Mouse (Mus musculus) small intestine, adult 2 months (tissue): ENCODE measurements around the gene Krtap29-1.

Source experiments
- CTCF ChIP-seq: fragments of 200-500 bp; IDR thresholded peaks from 2 replicates; pipeline ENCODE4 v1.5.1; 2012; ENCODE audit warnings: low read depth, mild to moderate bottlenecking, control low read depth, inconsistent platforms, low read length, moderate library complexity, mixed read lengths; ENCODE audit not compliant: insufficient replicate concordance, insufficient read length; ENCODE audit errors: extremely low read depth
- POLR2A ChIP-seq: fragments of 200-500 bp; IDR thresholded peaks from 2 replicates; pipeline ENCODE4 v1.6.1; 2012; ENCODE audit warnings: low read depth, mild to moderate bottlenecking, control low read depth, inconsistent platforms, low read length, moderate library complexity

DNA sequence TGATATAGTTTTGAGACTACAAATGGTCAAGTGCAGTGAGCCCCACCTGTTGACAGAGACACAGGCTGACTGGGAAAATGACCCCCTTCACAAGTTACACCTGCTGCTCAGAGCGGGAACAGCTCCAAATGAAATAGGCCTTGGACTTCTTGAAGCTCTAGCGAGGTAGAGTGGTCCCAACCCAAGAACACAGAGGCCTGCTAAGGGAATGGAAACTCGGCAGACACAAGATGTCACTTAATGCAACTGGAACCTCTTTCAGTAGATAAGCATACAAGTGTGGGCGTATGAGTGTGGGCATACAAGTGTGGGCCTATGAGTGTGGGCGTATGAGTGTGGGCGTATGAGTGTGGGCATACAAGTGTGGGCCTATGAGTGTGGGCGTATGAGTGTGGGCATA is 20.2 kb upstream of the Krtap29-1 start:
- TF ChIP-seq CTCF, result no peak
- no peak for TF ChIP-seq POLR2A
